8 mouse cellular contexts compared by ENCODE assay signal in the genomic region with DNA sequence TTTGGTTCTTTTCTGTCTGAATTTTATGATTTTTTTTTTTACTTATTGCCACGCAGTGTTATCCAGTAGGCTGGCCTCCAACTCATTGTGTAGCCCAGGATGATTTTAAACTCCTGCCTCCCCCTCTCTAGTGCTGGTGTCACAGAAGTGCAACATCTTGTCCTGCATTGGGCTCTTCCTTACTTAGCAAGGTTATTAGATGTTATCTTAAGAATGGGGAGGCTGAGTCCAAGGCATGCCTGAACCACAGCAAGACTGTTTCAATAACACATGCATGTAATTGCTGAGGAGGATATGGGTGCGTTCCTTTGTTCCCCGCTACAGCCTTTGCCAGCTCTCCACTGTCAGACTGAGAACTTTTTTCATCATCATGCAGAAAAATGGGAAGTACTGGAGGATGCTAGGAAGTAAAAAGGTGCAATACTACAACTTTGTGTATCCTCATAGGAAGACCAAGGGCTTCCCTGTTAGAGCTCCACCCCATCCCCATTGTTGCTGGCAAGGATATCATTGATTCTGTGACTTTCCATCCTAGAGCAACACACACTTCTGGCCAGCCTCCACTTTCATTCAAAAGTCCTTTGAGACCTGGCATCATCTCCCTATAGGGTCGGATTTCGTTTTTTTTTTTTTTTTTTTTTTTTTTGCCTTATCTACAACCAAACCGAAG. TPM values are rescaled to one million over a fixed set of nuclear protein-coding genes. Genes with fewer than 3 reads are reported as not detected.
DNase-seq lines count a peak whose midpoint lies in the region; ATAC-seq lines count a peak whose summit lies in the region.

No protein-coding gene starts in this region.

- peak overlapping the region; percentile 58 for H3K4me2 ChIP-seq in hindbrain, embryonic 11.5 days (replicated peaks; ENCODE audit: low read depth, low read length)
- peak overlapping the region; percentile 73 for H3K4me2 ChIP-seq in midbrain, embryonic 13.5 days (replicated peaks)

- ATAC-seq in hindbrain, embryonic 11.5 days (ENCODE audit: low FRiP score), result no peak
- ATAC-seq in midbrain, embryonic 13.5 days, result no peak

- intact Hi-C loops in heart, postnatal 25 days (cut with DNase I), result no loop called here

- H3K4me3 ChIP-seq in heart, embryonic 10.5 days, result peak overlapping the region; percentile 98
- H3K4me3 ChIP-seq in hindbrain, embryonic 11.5 days (ENCODE audit: low read depth, low read length), result peak overlapping the region; percentile 99
- peak overlapping the region; percentile 92 for H3K4me3 ChIP-seq in midbrain, embryonic 13.5 days (replicated peaks)

- H3K36me3 ChIP-seq in heart, embryonic 10.5 days, result peaks cover 46% of the 10 kb centered on the region
- peaks cover 15% of the 10 kb centered on the region for H3K36me3 ChIP-seq in hindbrain, embryonic 11.5 days (ENCODE audit: control insufficient read depth, insufficient read depth, low read length)
- H3K36me3 ChIP-seq in midbrain, embryonic 13.5 days, result peaks cover 36% of the 10 kb centered on the region

- H3K9ac ChIP-seq in hindbrain, embryonic 11.5 days (ENCODE audit: low read depth, low read length), result no peak overlapping the region; the same call in 1 of the 2 replicates
- peak overlapping the region; percentile 61 for H3K9ac ChIP-seq in midbrain, embryonic 13.5 days (replicated peaks)

- H3K4me1 ChIP-seq in heart, embryonic 10.5 days, result peaks cover 14% of the 10 kb centered on the region; the same call in 1 of the 2 replicates
- 0 out of 2 replicates have a peak, but pooled peaks cover 2% of the 10 kb centered on the region for H3K4me1 ChIP-seq in hindbrain, embryonic 11.5 days (replicated peaks; ENCODE audit: control insufficient read depth, insufficient read depth, low read length)
- peaks cover 31% of the 10 kb centered on the region for H3K4me1 ChIP-seq in midbrain, embryonic 13.5 days (replicated peaks)

- no peaks in the 10 kb centered on the region for H3K9me3 ChIP-seq in heart, embryonic 10.5 days
- H3K9me3 ChIP-seq in hindbrain, embryonic 11.5 days (ENCODE audit: control insufficient read depth, low read length), result no peaks in the 10 kb centered on the region
- H3K9me3 ChIP-seq in midbrain, embryonic 13.5 days, result no peaks in the 10 kb centered on the region

- no peaks in the 10 kb centered on the region for H3K27me3 ChIP-seq in heart, embryonic 10.5 days (ENCODE audit: insufficient read depth, poor library complexity, severe bottlenecking)
- no peaks in the 10 kb centered on the region for H3K27me3 ChIP-seq in hindbrain, embryonic 11.5 days (ENCODE audit: control insufficient read depth, insufficient read depth, low read length)
- no peaks in the 10 kb centered on the region for H3K27me3 ChIP-seq in midbrain, embryonic 13.5 days

- peak overlapping the region; percentile 100 for H3K27ac ChIP-seq in heart, embryonic 10.5 days
- no peak overlapping the region for H3K27ac ChIP-seq in hindbrain, embryonic 11.5 days (ENCODE audit: low read depth, low read length)
- H3K27ac ChIP-seq in midbrain, embryonic 13.5 days, result peak overlapping the region; percentile 76; the same call in 1 of the 2 replicates

- 47% methylated on average over 6 of the region's 6 CpGs for WGBS in heart, embryonic 10.5 days
- 73% methylated on average over 6 of the region's 6 CpGs for WGBS in hindbrain, embryonic 11.5 days
- WGBS in midbrain, embryonic 13.5 days, result 70% methylated on average over 6 of the region's 6 CpGs

- no peak for DNase-seq in heart, embryonic 10.5 days (ENCODE audit: low spot score)
- DNase-seq in heart, postnatal 25 days (ENCODE audit: low spot score), result no peak
- DNase-seq in cerebellum, adult 18-20 months, result peak; percentile 33 to 35
- DNase-seq in hindbrain, embryonic 11.5 days (ENCODE audit: low spot score), result no peak
- no peak for DNase-seq in thymus, postnatal 25 days
- no peak for DNase-seq in left cerebral cortex, adult 8-10 months (ENCODE audit: low spot score in 2 of 2)
- DNase-seq in kidney, postnatal 14 days, result no peak

RNA-seq across cellular contexts. Expression of a gene that starts 1.1 kb away (rescaled TPM):
- polyA plus RNA-seq in heart, embryonic 10.5 days (2016; fragmentation: Nextera tagmentation; extraction: Ambion mirVana), result 3,536 and 4,735 TPM in 2 replicates
- total RNA-seq in heart, postnatal 25 days (2021), result 1,000 to 10,000 TPM; 9,293 to 9,309 TPM
- polyA plus RNA-seq in hindbrain, embryonic 11.5 days (2014; fragmentation: Nextera tagmentation; extraction: Ambion mirVana), result 2,416 and 2,461 TPM in 2 replicates
- 2,005 and 2,018 TPM in 2 replicates for polyA plus RNA-seq in midbrain, embryonic 13.5 days (2015; fragmentation: Nextera tagmentation; extraction: Ambion mirVana)
- total RNA-seq in left cerebral cortex, adult 8-10 months (2022), result 1,000 to 10,000 TPM; 1,625 to 1,859 (median 1,782) TPM

RNA-seq across cellular contexts. Expression of a gene that starts 9.4 kb away (rescaled TPM):
- polyA plus RNA-seq in heart, embryonic 10.5 days (2016; fragmentation: Nextera tagmentation; extraction: Ambion mirVana), result 10.1 and 12.0 TPM in 2 replicates
- total RNA-seq in heart, postnatal 25 days (2021), result 10 to 100 TPM; 20.0 to 24.4 TPM
- polyA plus RNA-seq in hindbrain, embryonic 11.5 days (2014; fragmentation: Nextera tagmentation; extraction: Ambion mirVana), result 20.0 and 37.6 TPM in 2 replicates
- polyA plus RNA-seq in midbrain, embryonic 13.5 days (2015; fragmentation: Nextera tagmentation; extraction: Ambion mirVana), result 13.8 and 13.9 TPM in 2 replicates
- total RNA-seq in left cerebral cortex, adult 8-10 months (2022), result 10 to 100 TPM; 36.4 to 39.1 (median 38.4) TPM

RNA-seq across cellular contexts. Expression of a gene that starts 23.2 kb away (rescaled TPM):
- 403 and 465 TPM in 2 replicates for polyA plus RNA-seq in heart, embryonic 10.5 days (2016; fragmentation: Nextera tagmentation; extraction: Ambion mirVana)
- 10 to 100 TPM; 77.8 to 89.3 TPM for total RNA-seq in heart, postnatal 25 days (2021)
- 590 and 626 TPM in 2 replicates for polyA plus RNA-seq in hindbrain, embryonic 11.5 days (2014; fragmentation: Nextera tagmentation; extraction: Ambion mirVana)
- polyA plus RNA-seq in midbrain, embryonic 13.5 days (2015; fragmentation: Nextera tagmentation; extraction: Ambion mirVana), result 443 and 496 TPM in 2 replicates
- total RNA-seq in left cerebral cortex, adult 8-10 months (2022), result 100 to 1,000 TPM; 118 to 126 (median 124) TPM

RNA-seq across cellular contexts. Expression of a gene that starts 46.6 kb away (rescaled TPM):
- polyA plus RNA-seq in heart, embryonic 10.5 days (2016; fragmentation: Nextera tagmentation; extraction: Ambion mirVana), result 639 and 790 TPM in 2 replicates
- 100 to 1,000 TPM; 502 to 533 TPM for total RNA-seq in heart, postnatal 25 days (2021)
- polyA plus RNA-seq in hindbrain, embryonic 11.5 days (2014; fragmentation: Nextera tagmentation; extraction: Ambion mirVana), result 858 and 879 TPM in 2 replicates
- 643 and 661 TPM in 2 replicates for polyA plus RNA-seq in midbrain, embryonic 13.5 days (2015; fragmentation: Nextera tagmentation; extraction: Ambion mirVana)
- 100 to 1,000 TPM; 335 to 362 (median 360) TPM for total RNA-seq in left cerebral cortex, adult 8-10 months (2022)

Comparison
In these comparisons a context has a peak if more than half of its experiments do, and no peak if none do; other contexts are left out.
1. DNase-seq: peak in cerebellum, adult 18-20 months (2 of 2); none in heart, embryonic 10.5 days (single experiment), heart, postnatal 25 days (single experiment), hindbrain, embryonic 11.5 days (single experiment), thymus, postnatal 25 days (single experiment), left cerebral cortex, adult 8-10 months (0 of 2) and kidney, postnatal 14 days (single experiment).
2. Peak in every context shown above with its lines, with median percentiles within 50 percentile points of each other: H3K4me3 ChIP-seq.